Mouse (Mus musculus) frontal cortex, adult 2 months (tissue): Measurements from ENCODE around the gene Dpm2. TPM values are rescaled to one million over a fixed set of nuclear protein-coding genes. Genes with fewer than 3 reads are reported as not detected.

ENCODE experiments used
- DNase-seq, 2 experiments: peaks; one replicate each; pipeline ENCODE4 v3.0.0; 2022; ENCODE audit warnings: low spot score in 1 of 2; ENCODE audit errors: extremely low spot score in 1 of 2
- polyA plus RNA-seq: library from polyadenylated mRNA; depleted of rRNA; stranded (reverse); fragments of >200 nt; gene quantifications from 2 replicates; pipeline ENCODE4 v1.2.3, GENCODE M21; 2012; rRNA removed

Gene Dpm2
- 145 and 160 TPM in 2 replicates for polyA plus RNA-seq

- DNase-seq: peak; percentile 91 to 96
Observed at GRCm38 (mm10) chr2:32570698-32571494, at the start of gene Dpm2. Gene Dpm2, plus strand, starts transcription at chr2:32570858.

- DNase-seq: no peak
Observed at GRCm38 (mm10) chr2:32524536-32525031, 46.1 kb upstream of the Dpm2 start.

GRCm38 (mm10) chr2:32525816-32526215 is 44.8 kb upstream of the Dpm2 start:
- no peak for DNase-seq

- DNase-seq: no peak
Observed at GRCm38 (mm10) chr2:32527468-32527966, 43.1 kb upstream of the Dpm2 start.

GRCm38 (mm10) chr2:32528326-32528725 is 42.3 kb upstream of the Dpm2 start:
- no peak for DNase-seq

GRCm38 (mm10) chr2:32530479-32530878 is 40.2 kb upstream of the Dpm2 start:
- no peak for DNase-seq

- DNase-seq: no peak
Observed at GRCm38 (mm10) chr2:32533163-32533562, 37.5 kb upstream of the Dpm2 start.

- DNase-seq: no peak
Observed at GRCm38 (mm10) chr2:32534061-32534732, 36.5 kb upstream of the Dpm2 start.

- DNase-seq: peak; percentile 96 to 99
Observed at GRCm38 (mm10) chr2:32534733-32535471, 35.8 kb upstream of the Dpm2 start, which contains the start of gene Fam102a. Gene Fam102a, plus strand, starts transcription at chr2:32535332.

GRCm38 (mm10) chr2:32535501-32535991 is 35.1 kb upstream of the Dpm2 start:
- peak in 1 of 2 experiments; percentile 47 for DNase-seq

- no peak for DNase-seq
Observed at GRCm38 (mm10) chr2:32536086-32536633, 34.5 kb upstream of the Dpm2 start.

GRCm38 (mm10) chr2:32536634-32537359 is 33.9 kb upstream of the Dpm2 start:
- DNase-seq: peak; percentile 41 to 68

- no peak for DNase-seq
Observed at GRCm38 (mm10) chr2:32537360-32537905, 33.2 kb upstream of the Dpm2 start.

- DNase-seq: no peak
Observed at GRCm38 (mm10) chr2:32537941-32538340, 32.7 kb upstream of the Dpm2 start.

- no peak for DNase-seq
Observed at GRCm38 (mm10) chr2:32538461-32538860, 32.2 kb upstream of the Dpm2 start.

- no peak for DNase-seq
Observed at GRCm38 (mm10) chr2:32539452-32539981, 31.1 kb upstream of the Dpm2 start.

GRCm38 (mm10) chr2:32541333-32541908 is 29.2 kb upstream of the Dpm2 start:
- no peak for DNase-seq

- no peak for DNase-seq
Observed at GRCm38 (mm10) chr2:32541986-32542573, 28.6 kb upstream of the Dpm2 start.
